ENCODE assay signal across 27 mouse cellular contexts in the genomic region with DNA sequence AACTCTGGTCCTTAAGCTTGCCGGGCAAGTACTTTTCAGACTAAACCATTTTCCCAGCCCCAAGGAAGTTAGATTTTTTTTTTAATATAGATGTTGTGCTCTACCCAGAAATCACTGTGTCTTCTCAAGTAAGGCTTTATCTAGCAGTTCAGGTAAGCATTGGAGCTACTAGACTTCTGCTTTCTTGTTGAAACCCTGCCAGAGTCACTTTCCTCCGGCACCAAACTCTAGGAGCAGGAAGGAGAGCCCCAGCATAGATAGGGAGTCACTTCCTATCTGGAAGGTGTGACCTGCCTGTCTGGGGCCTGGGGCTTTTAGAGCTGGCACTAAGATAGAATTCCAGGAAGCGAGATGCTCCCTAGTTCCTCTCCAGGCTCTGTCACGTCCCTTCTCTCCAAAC. TPM values are rescaled to one million over a fixed set of nuclear protein-coding genes. Genes with fewer than 3 reads are reported as not detected.
DNase-seq lines count a peak whose midpoint lies in the region; ATAC-seq and TF ChIP-seq lines count a peak whose summit lies in the region.
"Had no signal": no experiment of that assay in that cellular context is flagged by ENCODE, and none has a peak within 500 bp of the region (broad histone marks: within the 10 kb centered on the region; RNA-seq: fewer than 3 reads in every experiment).

No protein-coding gene starts in this region.

- ATAC-seq in midbrain, embryonic 11.5 days (ENCODE audit: low FRiP score), result no peak
- ATAC-seq in midbrain, postnatal 0 days (ENCODE audit: low FRiP score), result no peak
- ATAC-seq: activated CD4-positive, CD25-positive, alpha-beta regulatory T cell, adult 4 months; CD4-positive, CD25-positive, alpha-beta regulatory T cell, adult 4 months; Patski had no signal

- peak; percentile 29 to 55; a peak in 2 of 4 replicates for TF ChIP-seq EP300 in MEL (IDR thresholded peaks at IDR 0.05; ENCODE audit: low read depth in 1 of 2, low read length in 2 of 2)

- 84% methylated on average over 4 of the region's 4 CpGs for WGBS in midbrain, embryonic 11.5 days
- WGBS in midbrain, postnatal 0 days, result 82% methylated on average over 4 of the region's 4 CpGs

- no peak overlapping the region for H3K4me2 ChIP-seq in midbrain, embryonic 11.5 days
- H3K4me2 ChIP-seq in midbrain, postnatal 0 days (ENCODE audit: low read depth, low read length, poor library complexity, severe bottlenecking), result no peak overlapping the region

- H3K4me3 ChIP-seq in midbrain, embryonic 11.5 days (ENCODE audit: low read depth, low read length), result no peak overlapping the region
- H3K4me3 ChIP-seq in midbrain, postnatal 0 days (ENCODE audit: low read depth, low read length), result no peak overlapping the region
- no peak overlapping the region for H3K4me3 ChIP-seq in MEL (ENCODE audit: control insufficient read depth in 1 of 2, insufficient read depth in 1 of 2, low read depth in 2 of 2, low read length in 2 of 2)

- TF ChIP-seq POLR2A in MEL (IDR thresholded peaks at IDR 0.05; ENCODE audit: control insufficient read depth in 1 of 2, insufficient read depth in 1 of 2, low read depth in 1 of 2, low read length in 2 of 2, poor library complexity in 1 of 2), result no peak

- peak; percentile 41 for DNase-seq in midbrain, embryonic 11.5 days (ENCODE audit: low spot score, missing footprints)
- DNase-seq in midbrain, postnatal 0 days (ENCODE audit: low spot score), result no peak
- DNase-seq in MEL (ENCODE audit: low read depth, low spot score) (peak; percentile 67), MEL-GATA-1-ER (ENCODE audit: extremely low read depth, low read depth) (peak; percentile 75)
- no peak for DNase-seq in spleen, postnatal 36 days (ENCODE audit: low spot score in 2 of 2)
- DNase-seq in ovary, postnatal 14 days (ENCODE audit: low spot score), result no peak
- DNase-seq: adrenal gland, adult 2 months; adrenal gland, adult 8-10 months; adrenal gland, postnatal 10 days; adrenal gland, postnatal 14 days; adrenal gland, postnatal 25 days; adrenal gland, postnatal 36 days; B cell, adult 2 months; cerebellum, adult 11 months; cerebellum, adult 11-12 months; cerebellum, adult 18-20 months; cerebellum, adult 2 months; cerebellum, adult 8-10 months had no signal

- TF ChIP-seq RAD21 in MEL (IDR thresholded peaks at IDR 0.05; ENCODE audit: low read depth, low read length), result no peak

- H3K9me3 ChIP-seq in midbrain, embryonic 11.5 days (ENCODE audit: control insufficient read depth, low read length), result no peaks in the 10 kb centered on the region
- no peaks in the 10 kb centered on the region for H3K9me3 ChIP-seq in midbrain, postnatal 0 days (ENCODE audit: low read length)
- H3K9me3 ChIP-seq in MEL (replicated peaks; ENCODE audit: insufficient read depth, low read length), result no peaks in the 10 kb centered on the region
- H3K9me3 ChIP-seq: G1E had no signal

- TF ChIP-seq CTCF in midbrain, postnatal 0 days (IDR thresholded peaks at IDR 0.05), result no peak
- TF ChIP-seq CTCF in MEL (IDR thresholded peaks at IDR 0.05 in 2 of 3, conservative IDR thresholded peaks at IDR 0.05 in 1 of 3; ENCODE audit: control insufficient read depth in 1 of 3, insufficient read depth in 1 of 3, low read depth in 2 of 3, low read length in 3 of 3, poor library complexity in 1 of 3, severe bottlenecking in 1 of 3), result no peak

- no peak overlapping the region for H3K27ac ChIP-seq in midbrain, embryonic 11.5 days (ENCODE audit: low read depth, low read length)
- H3K27ac ChIP-seq in midbrain, postnatal 0 days (ENCODE audit: low read depth, low read length), result no peak overlapping the region
- no peak overlapping the region for H3K27ac ChIP-seq in MEL (ENCODE audit: control insufficient read depth, low read depth, low read length)

- no peaks in the 10 kb centered on the region for H3K4me1 ChIP-seq in midbrain, embryonic 11.5 days (ENCODE audit: control insufficient read depth, insufficient read depth, low read length)
- no peaks in the 10 kb centered on the region for H3K4me1 ChIP-seq in midbrain, postnatal 0 days (ENCODE audit: insufficient read depth, low read length)
- peaks cover 0 to 7% of the 10 kb centered on the region in 2 experiments; a peak in 2 of 4 replicates for H3K4me1 ChIP-seq in MEL (ENCODE audit: control insufficient read depth in 1 of 2, insufficient read depth in 2 of 2, low read length in 2 of 2)

- H3K9ac ChIP-seq in midbrain, embryonic 11.5 days (ENCODE audit: low read length), result no peak overlapping the region
- H3K9ac ChIP-seq in midbrain, postnatal 0 days (replicated peaks; ENCODE audit: low read length, poor library complexity, severe bottlenecking), result no peak overlapping the region
- H3K9ac ChIP-seq in MEL (ENCODE audit: control insufficient read depth, low read depth, low read length, poor library complexity, severe bottlenecking), result no peak overlapping the region

- H3K36me3 ChIP-seq in midbrain, embryonic 11.5 days (ENCODE audit: control insufficient read depth, insufficient read depth, low read length), result no peaks in the 10 kb centered on the region
- H3K36me3 ChIP-seq in midbrain, postnatal 0 days (ENCODE audit: insufficient read depth, low read length), result no peaks in the 10 kb centered on the region
- H3K36me3 ChIP-seq in MEL (ENCODE audit: control insufficient read depth in 1 of 2, insufficient read depth in 2 of 2, low read length in 2 of 2), result peaks cover 0 to 2% of the 10 kb centered on the region in 2 experiments; a peak in 2 of 4 replicates
- H3K36me3 ChIP-seq: G1E had no signal

- no peaks in the 10 kb centered on the region for H3K79me2 ChIP-seq in MEL (ENCODE audit: control insufficient read depth, insufficient read depth, low read length, poor library complexity)

- no peaks in the 10 kb centered on the region for H3K27me3 ChIP-seq in midbrain, embryonic 11.5 days (ENCODE audit: control insufficient read depth, insufficient read depth, low read length)
- no peaks in the 10 kb centered on the region for H3K27me3 ChIP-seq in midbrain, postnatal 0 days (ENCODE audit: insufficient read depth, low read length)
- no peaks in the 10 kb centered on the region for H3K27me3 ChIP-seq in MEL (ENCODE audit: control insufficient read depth in 1 of 2, insufficient read depth in 2 of 2, low read length in 2 of 2)

TF ChIP-seq in MEL, 35 proteins besides CTCF, POLR2A, EP300 and RAD21:
- TF ChIP-seq JUND (IDR thresholded peaks at IDR 0.05; ENCODE audit: low read depth, low read length), result no peak
- TF ChIP-seq RCOR1 (IDR thresholded peaks at IDR 0.05; ENCODE audit: low read depth, low read length), result peak; percentile 64
- no peak for TF ChIP-seq POLR2AphosphoS5 (IDR thresholded peaks at IDR 0.05; ENCODE audit: borderline replicate concordance, low read depth, low read length)
- TF ChIP-seq ZC3H11A (IDR thresholded peaks at IDR 0.05; ENCODE audit: low read depth, low read length), result no peak
- TF ChIP-seq HCFC1 (IDR thresholded peaks at IDR 0.05; ENCODE audit: low read depth, low read length), result no peak
- no peak for TF ChIP-seq MAZ (IDR thresholded peaks at IDR 0.05; ENCODE audit: low read depth, low read length)
- TF ChIP-seq NELFE (IDR thresholded peaks at IDR 0.05; ENCODE audit: low read depth, low read length), result no peak
- TF ChIP-seq ZMIZ1 (IDR thresholded peaks at IDR 0.05; ENCODE audit: low read depth, low read length), result no peak
- TF ChIP-seq POLR2AphosphoS2 (IDR thresholded peaks at IDR 0.05; ENCODE audit: low read length), result no peak
- TF ChIP-seq NRF1 (IDR thresholded peaks at IDR 0.05; ENCODE audit: insufficient read depth, low read depth, low read length, poor library complexity, severe bottlenecking), result no peak
- 0 out of 2 replicates have a peak, but pooled peaks have one; percentile 35 for TF ChIP-seq BHLHE40 (IDR thresholded peaks at IDR 0.05; ENCODE audit: borderline replicate concordance, low read depth, low read length)
- no peak for TF ChIP-seq MXI1 (IDR thresholded peaks at IDR 0.05; ENCODE audit: low read depth, low read length)
- TF ChIP-seq MYC (IDR thresholded peaks at IDR 0.05; ENCODE audit: low read depth, low read length), result no peak
- TF ChIP-seq MYB (IDR thresholded peaks at IDR 0.05; ENCODE audit: low read depth, low read length), result no peak
- no peak for TF ChIP-seq GABPA (IDR thresholded peaks at IDR 0.05; ENCODE audit: low read depth, low read length)
- TF ChIP-seq MAFK (IDR thresholded peaks at IDR 0.05; ENCODE audit: borderline replicate concordance, low read depth, low read length), result no peak
- TF ChIP-seq GATA1 (IDR thresholded peaks at IDR 0.05; ENCODE audit: low read depth, low read length), result 0 out of 2 replicates have a peak, but pooled peaks have one; percentile 21
- no peak for TF ChIP-seq ELF1 (IDR thresholded peaks at IDR 0.05; ENCODE audit: low read depth, low read length)
- TF ChIP-seq CHD2 (IDR thresholded peaks at IDR 0.05; ENCODE audit: low read length), result no peak

RNA-seq across cellular contexts. Expression of gene Arhgef7, which starts 10.3 kb away (rescaled TPM):
- 51.4 and 56.8 TPM in 2 replicates for polyA plus RNA-seq in midbrain, embryonic 11.5 days (2014; fragmentation: Nextera tagmentation; extraction: Ambion mirVana)
- total RNA-seq in midbrain, postnatal 0 days (2014; rRNA removed), result 87.5 and 124 TPM in 2 replicates
- polyA plus RNA-seq in midbrain, postnatal 0 days (2015; fragmentation: Nextera tagmentation; extraction: Ambion mirVana), result 54.3 and 55.3 TPM in 2 replicates
- total RNA-seq in MEL (2012; rRNA removed), result 18.7 and 21.0 TPM in 2 replicates
- polyA plus RNA-seq in MEL (2012; ENCODE audit: insufficient read depth in 1 of 2, insufficient read length in 2 of 2, low read depth in 1 of 2, low replicate concordance in 2 of 2, missing spikeins in 1 of 2), result 10 to 100 TPM in 1 of 2 experiments, not detected in 1; 36.8 TPM

RNA-seq across cellular contexts. Expression of gene 1700016D06Rik, which starts 16.3 kb away (rescaled TPM):
- not detected in 2 replicates for polyA plus RNA-seq in midbrain, embryonic 11.5 days (2014; fragmentation: Nextera tagmentation; extraction: Ambion mirVana)
- not detected in 2 replicates for total RNA-seq in midbrain, postnatal 0 days (2014; rRNA removed)
- 0.47 and 0.48 TPM in 2 replicates for polyA plus RNA-seq in midbrain, postnatal 0 days (2015; fragmentation: Nextera tagmentation; extraction: Ambion mirVana)
- total RNA-seq in MEL (2012; rRNA removed), result not detected in 2 replicates
- not detected for polyA plus RNA-seq in MEL (2012; ENCODE audit: insufficient read depth in 1 of 2, insufficient read length in 2 of 2, low read depth in 1 of 2, low replicate concordance in 2 of 2, missing spikeins in 1 of 2)
- total RNA-seq: adrenal gland, adult 18-20 months; adrenal gland, adult 2 months; adrenal gland, adult 8-10 months; adrenal gland, postnatal 10 days; adrenal gland, postnatal 14 days; adrenal gland, postnatal 25 days; adrenal gland, postnatal 36 days; adrenal gland, postnatal 4 days; CH12.LX had no signal
- polyA plus RNA-seq: adrenal gland, adult 2 months; brain, embryonic 14.5 days; C2C12; cerebellum, adult 2 months; G1E; Patski had no signal

Comparison
In these comparisons a context has a peak if more than half of its experiments do, and no peak if none do; other contexts are left out.
1. DNase-seq: peak in midbrain, embryonic 11.5 days (single experiment), MEL (single experiment) and MEL-GATA-1-ER (single experiment); none in midbrain, postnatal 0 days (single experiment), spleen, postnatal 36 days (0 of 2) and ovary, postnatal 14 days (single experiment).